Mouse (Mus musculus) layer of hippocampus, adult 9-10 months (tissue): Measurements from ENCODE around the gene Eef1a2.

ENCODE experiments used
- DNase-seq: peaks from one replicate; pipeline ENCODE4 v3.0.0; 2022; ENCODE audit warnings: low spot score

Eef1a2 gene

GRCm38 (mm10) chr2:181133837-181134590 lies 22.8 kb downstream of the Eef1a2 start:
- no peak for DNase-seq

GRCm38 (mm10) chr2:181130245-181130644 lies 26.6 kb downstream of the Eef1a2 start:
- DNase-seq = no peak

- no peak for DNase-seq
Measured at GRCm38 (mm10) chr2:181128963-181129362, 27.9 kb downstream of the Eef1a2 start.

- no peak for DNase-seq
Measured at GRCm38 (mm10) chr2:181127786-181128185, 29.0 kb downstream of the Eef1a2 start.

GRCm38 (mm10) chr2:181125726-181126455 lies 30.9 kb downstream of the Eef1a2 start:
- DNase-seq = no peak

- no peak for DNase-seq
Measured at GRCm38 (mm10) chr2:181122642-181123041, 34.2 kb downstream of the Eef1a2 start.

- DNase-seq = no peak
Measured at GRCm38 (mm10) chr2:181120922-181121449, 35.8 kb downstream of the Eef1a2 start.

GRCm38 (mm10) chr2:181119952-181120351 lies 36.9 kb downstream of the Eef1a2 start:
- no peak for DNase-seq

GRCm38 (mm10) chr2:181116436-181116835 lies 40.4 kb downstream of the Eef1a2 start:
- no peak for DNase-seq

GRCm38 (mm10) chr2:181115367-181115766 lies 41.4 kb downstream of the Eef1a2 start:
- DNase-seq = no peak

GRCm38 (mm10) chr2:181113762-181114361 lies 43.0 kb downstream of the Eef1a2 start:
- no peak for DNase-seq

GRCm38 (mm10) chr2:181111665-181112064 lies 45.1 kb downstream of the Eef1a2 start:
- DNase-seq = no peak

GRCm38 (mm10) chr2:181104111-181104510 lies 52.7 kb downstream of the Eef1a2 start:
- DNase-seq = no peak

GRCm38 (mm10) chr2:181102161-181102560 lies 54.7 kb downstream of the Eef1a2 start:
- no peak for DNase-seq

GRCm38 (mm10) chr2:181101626-181102025 lies 55.2 kb downstream of the Eef1a2 start:
- no peak for DNase-seq

GRCm38 (mm10) chr2:181100087-181100486 lies 56.7 kb downstream of the Eef1a2 start:
- DNase-seq = no peak
